Mouse (Mus musculus) hindbrain, postnatal 0 days (tissue): ENCODE measurements around the gene Saa3. TPM values are rescaled to one million over a fixed set of nuclear protein-coding genes. Genes with fewer than 3 reads are reported as not detected.
"Not testable (repeated sequence)": the region's sequence is repeated elsewhere in the genome, so short reads cannot be mapped to it uniquely, and the experiment has no call there.

Source experiments
- ATAC-seq: fragments of 200-750 bp; cut with Nextera tagmentation; 2 replicates; pipeline ENCODE4 v1.8.0; 2017; ENCODE audit warnings: mild to moderate bottlenecking, moderate TSS enrichment, moderate library complexity
- DNase-seq: peaks from one replicate; pipeline ENCODE4 v3.0.0-alpha.2; 2015; ENCODE audit warnings: low spot score
- H3K27ac ChIP-seq: fragments of 300-500 bp; sonication (generic); 2 replicates; pipeline ENCODE4 v1.5.1; 2014; ENCODE audit warnings: mild to moderate bottlenecking
- H3K27me3 ChIP-seq: fragments of 300-500 bp; sonication (generic); 2 replicates; pipeline ENCODE4 v1.6.1; 2014; ENCODE audit warnings: low read length, mixed read lengths; ENCODE audit not compliant: insufficient read depth
- H3K36me3 ChIP-seq: fragments of 300-500 bp; sonication (generic); 2 replicates; pipeline ENCODE4 v1.6.1; 2014; ENCODE audit warnings: low read length, mixed read lengths; ENCODE audit not compliant: insufficient read depth
- H3K4me1 ChIP-seq: fragments of 300-500 bp; sonication (generic); 2 replicates; pipeline ENCODE4 v1.6.1; 2014; ENCODE audit warnings: antibody characterized with exemption, low read length, mixed read lengths; ENCODE audit not compliant: insufficient read depth
- H3K4me2 ChIP-seq: fragments of 300-500 bp; sonication (generic); 2 replicates; pipeline ENCODE4 v1.6.1; 2014; ENCODE audit warnings: low read depth, mild to moderate bottlenecking, low read length, moderate library complexity, mixed read lengths
- H3K4me3 ChIP-seq: fragments of 300-500 bp; sonication (generic); 2 replicates; pipeline ENCODE4 v1.5.1; 2014; ENCODE audit warnings: low read length
- H3K9ac ChIP-seq: fragments of 300-500 bp; sonication (generic); replicated peaks from 2 replicates; pipeline ENCODE4 v1.6.1; 2014; ENCODE audit warnings: mild to moderate bottlenecking, low read length, moderate library complexity, mixed read lengths
- H3K9me3 ChIP-seq: fragments of 300-500 bp; sonication (generic); 2 replicates; pipeline ENCODE4 v1.6.1; 2016; ENCODE audit warnings: low read length, mixed read lengths
- CTCF ChIP-seq: IDR thresholded peaks from 2 replicates; pipeline ENCODE4 v1.5.1; 2016; ENCODE audit warnings: antibody characterized with exemption, control low read depth, low read depth
- WGBS: fragments of 180-500 bp; shearing (Covaris S2); extraction: QIAGEN DNeasy Blood & Tissue Kit; methylation state at CpG from one replicate; pipeline ENCODE4 v1.1.7; 2014; 5-methylcytosine and 5-hydroxymethylcytosine counted together
- polyA plus RNA-seq: library from polyadenylated mRNA; unstranded; fragments of >200 nt; fragmentation: Nextera tagmentation; extraction: Ambion mirVana; gene quantifications from 2 replicates; pipeline ENCODE4 v1.2.1, GENCODE M21; 2015
- total RNA-seq: library from RNA; depleted of rRNA; stranded (reverse); fragments of >200 nt; gene quantifications from 2 replicates; pipeline ENCODE4 v1.2.3, GENCODE M21; 2014

Gene Saa3
- total and polyA plus RNA-seq, 2 experiments from 2014 or later: 0.36 TPM; not detected in 1

- Histone ChIP-seq H3K27ac (no peak overlapping the region), H3K9ac (no peak overlapping the region), H3K4me3 (no peak overlapping the region), H3K4me2 (no peak overlapping the region), H3K4me1 (no peaks in the 10 kb centered on the region), H3K27me3 (no peaks in the 10 kb centered on the region), H3K36me3 (no peaks in the 10 kb centered on the region), H3K9me3 (no peaks in the 10 kb centered on the region)
- 88% methylated on average over 3 of the region's 3 CpGs for WGBS
- TF ChIP-seq CTCF: no peak
- no peak for ATAC-seq
- no peak for DNase-seq
These were observed 30.3 kb upstream of the Saa3 start for GRCm38 (mm10) chr7:46745816-46746215.

- not testable (repeated sequence) for ATAC-seq, H3K4me3 ChIP-seq
- WGBS: 73% methylated on average over 3 of the region's 3 CpGs
These were observed 27.4 kb upstream of the Saa3 start, which contains the start of gene Saa1 for GRCm38 (mm10) chr7:46742880-46743279. Gene Saa1 (minus strand): TSS chr7:46742980.

GRCm38 (mm10) chr7:46740041-46740440 lies 24.5 kb upstream of the Saa3 start:
- not testable (repeated sequence) for H3K4me3 ChIP-seq, H3K4me1 ChIP-seq, H3K27ac ChIP-seq, H3K4me2 ChIP-seq, H3K27me3 ChIP-seq, H3K9ac ChIP-seq, H3K9me3 ChIP-seq, DNase-seq, ATAC-seq, H3K36me3 ChIP-seq
- 82% methylated on average over 5 of the region's 5 CpGs for WGBS

More at GRCm38 (mm10) chr7:46742880-46743279, 27.4 kb upstream of the Saa3 start, which contains the start of gene Saa1:
- not testable (repeated sequence) for H3K9ac ChIP-seq, H3K4me2 ChIP-seq, H3K4me1 ChIP-seq, H3K27ac ChIP-seq, DNase-seq, H3K27me3 ChIP-seq, H3K36me3 ChIP-seq, H3K9me3 ChIP-seq

- 84% methylated on average over 12 of the region's 12 CpGs for WGBS
- no peaks in the 10 kb centered on the region for H3K27me3 ChIP-seq
- H3K4me2 ChIP-seq: no peak overlapping the region
- H3K9ac ChIP-seq: no peak overlapping the region
- H3K27ac ChIP-seq: no peak overlapping the region
- no peaks in the 10 kb centered on the region for H3K36me3 ChIP-seq
- no peak for ATAC-seq
- H3K4me3 ChIP-seq: no peak overlapping the region
- no peak for TF ChIP-seq CTCF
- H3K9me3 ChIP-seq: no peaks in the 10 kb centered on the region
- H3K4me1 ChIP-seq: no peaks in the 10 kb centered on the region
- no peak for DNase-seq
These were observed 23.3 kb upstream of the Saa3 start for GRCm38 (mm10) chr7:46738561-46739460.

- H3K36me3 ChIP-seq: no peaks in the 10 kb centered on the region
- H3K9me3 ChIP-seq: no peaks in the 10 kb centered on the region
- H3K9ac ChIP-seq: no peak overlapping the region
- no peak overlapping the region for H3K4me2 ChIP-seq
- ATAC-seq (no peak), DNase-seq (no peak)
- no peak for TF ChIP-seq CTCF
- no peak overlapping the region for H3K4me3 ChIP-seq
- H3K27ac ChIP-seq: no peak overlapping the region
- H3K4me1 ChIP-seq: no peaks in the 10 kb centered on the region
- no peaks in the 10 kb centered on the region for H3K27me3 ChIP-seq
- WGBS: 89% methylated on average over 2 of the region's 2 CpGs
These were observed 19.5 kb upstream of the Saa3 start for GRCm38 (mm10) chr7:46734983-46735382.

GRCm38 (mm10) chr7:46732458-46732857 lies 17.0 kb upstream of the Saa3 start, which contains the start of gene Saa4:
Gene Saa4 (minus strand): TSS chr7:46732603.
- no peak within 1 kb of the TSS for H3K9ac ChIP-seq
- ATAC-seq (no peak), DNase-seq (no peak)
- no peaks in the 10 kb centered on the region for H3K36me3 ChIP-seq
- WGBS: 81% methylated on average over 4 of the region's 4 CpGs
- H3K4me3 ChIP-seq: no peak within 1 kb of the TSS
- H3K4me2 ChIP-seq: no peak within 1 kb of the TSS
- no peaks in the 10 kb centered on the region for H3K4me1 ChIP-seq
- no peaks in the 10 kb centered on the region for H3K27me3 ChIP-seq
- no peaks in the 10 kb centered on the region for H3K9me3 ChIP-seq
- no peak for TF ChIP-seq CTCF
- no peak within 1 kb of the TSS for H3K27ac ChIP-seq

GRCm38 (mm10) chr7:46727584-46727983 lies 12.1 kb upstream of the Saa3 start:
- no peak overlapping the region for H3K9ac ChIP-seq
- 83% methylated on average over 1 of the region's 1 CpGs for WGBS
- DNase-seq (no peak), ATAC-seq (no peak)
- H3K36me3 ChIP-seq: no peaks in the 10 kb centered on the region
- no peak for TF ChIP-seq CTCF
- no peak overlapping the region for H3K27ac ChIP-seq
- H3K4me3 ChIP-seq: no peak overlapping the region
- H3K4me1 ChIP-seq: no peaks in the 10 kb centered on the region
- no peaks in the 10 kb centered on the region for H3K27me3 ChIP-seq
- H3K9me3 ChIP-seq: no peaks in the 10 kb centered on the region
- H3K4me2 ChIP-seq: no peak overlapping the region
